Mouse (Mus musculus): ENCODE results near the gene Higd1b. TPM values are rescaled to one million over a fixed set of nuclear protein-coding genes. Genes with fewer than 3 reads are reported as not detected.

The Higd1b gene
- total RNA-seq (2014; fragmentation: Nextera tagmentation) (not detected in 2 replicates), total RNA-seq (2017) (not detected in 2 replicates)

- no peak for ATAC-seq (replicated peaks; ENCODE audit: low FRiP score, low TSS enrichment, poor library complexity, severe bottlenecking)
Observed at GRCm38 (mm10) chr11:102835549-102835948, at the start of gene Higd1b. Gene Higd1b, plus strand, starts transcription at chr11:102835849.

- ATAC-seq (replicated peaks; ENCODE audit: low FRiP score, low TSS enrichment, poor library complexity, severe bottlenecking), result no peak
Observed at GRCm38 (mm10) chr11:102787688-102788177, 47.9 kb upstream of the Higd1b start.

- no peak for ATAC-seq (replicated peaks; ENCODE audit: low FRiP score, low TSS enrichment, poor library complexity, severe bottlenecking)
Observed at GRCm38 (mm10) chr11:102791682-102792445, 43.8 kb upstream of the Higd1b start.

- ATAC-seq (replicated peaks; ENCODE audit: low FRiP score, low TSS enrichment, poor library complexity, severe bottlenecking), result no peak
Observed at GRCm38 (mm10) chr11:102794157-102794556, 41.5 kb upstream of the Higd1b start.

GRCm38 (mm10) chr11:102803453-102803852 is 32.2 kb upstream of the Higd1b start:
- no peak for ATAC-seq (replicated peaks; ENCODE audit: low FRiP score, low TSS enrichment, poor library complexity, severe bottlenecking)

- ATAC-seq (replicated peaks; ENCODE audit: low FRiP score, low TSS enrichment, poor library complexity, severe bottlenecking), result no peak
Observed at GRCm38 (mm10) chr11:102808246-102808645, 27.4 kb upstream of the Higd1b start.

- no peak for ATAC-seq (replicated peaks; ENCODE audit: low FRiP score, low TSS enrichment, poor library complexity, severe bottlenecking)
Observed at GRCm38 (mm10) chr11:102810721-102811485, 24.7 kb upstream of the Higd1b start.

- no peak for ATAC-seq (replicated peaks; ENCODE audit: low FRiP score, low TSS enrichment, poor library complexity, severe bottlenecking)
Observed at GRCm38 (mm10) chr11:102814881-102815280, 20.8 kb upstream of the Higd1b start.

- ATAC-seq (replicated peaks; ENCODE audit: low FRiP score, low TSS enrichment, poor library complexity, severe bottlenecking), result no peak
Observed at GRCm38 (mm10) chr11:102818121-102819020, 17.3 kb upstream of the Higd1b start.

- ATAC-seq (replicated peaks; ENCODE audit: low FRiP score, low TSS enrichment, poor library complexity, severe bottlenecking), result no peak
Observed at GRCm38 (mm10) chr11:102819021-102819782, 16.4 kb upstream of the Higd1b start, which contains the start of gene Gjc1. Gene Gjc1, minus strand, starts transcription at chr11:102819700.

GRCm38 (mm10) chr11:102819783-102820385 is 15.8 kb upstream of the Higd1b start:
- ATAC-seq (replicated peaks; ENCODE audit: low FRiP score, low TSS enrichment, poor library complexity, severe bottlenecking), result no peak

- ATAC-seq (replicated peaks; ENCODE audit: low FRiP score, low TSS enrichment, poor library complexity, severe bottlenecking), result no peak
Observed at GRCm38 (mm10) chr11:102820432-102820831, 15.2 kb upstream of the Higd1b start.

- ATAC-seq (replicated peaks; ENCODE audit: low FRiP score, low TSS enrichment, poor library complexity, severe bottlenecking), result no peak
Observed at GRCm38 (mm10) chr11:102821231-102821630, 14.4 kb upstream of the Higd1b start.

GRCm38 (mm10) chr11:102826476-102826875 is 9.2 kb upstream of the Higd1b start:
- no peak for ATAC-seq (replicated peaks; ENCODE audit: low FRiP score, low TSS enrichment, poor library complexity, severe bottlenecking)

- ATAC-seq (replicated peaks; ENCODE audit: low FRiP score, low TSS enrichment, poor library complexity, severe bottlenecking), result no peak
Observed at GRCm38 (mm10) chr11:102827097-102827496, 8.6 kb upstream of the Higd1b start.

GRCm38 (mm10) chr11:102830276-102830675 is 5.4 kb upstream of the Higd1b start:
- ATAC-seq (replicated peaks; ENCODE audit: low FRiP score, low TSS enrichment, poor library complexity, severe bottlenecking), result no peak

GRCm38 (mm10) chr11:102832700-102833297 is 2.9 kb upstream of the Higd1b start:
- ATAC-seq (replicated peaks; ENCODE audit: low FRiP score, low TSS enrichment, poor library complexity, severe bottlenecking), result no peak

- ATAC-seq (replicated peaks; ENCODE audit: low FRiP score, low TSS enrichment, poor library complexity, severe bottlenecking), result no peak
Observed at GRCm38 (mm10) chr11:102834219-102834618, 1.4 kb upstream of the Higd1b start.
